Mouse (Mus musculus) spleen, postnatal 14 days (tissue): Measurements from ENCODE around the gene Snx9.

Source experiments
- DNase-seq, 2 experiments: peaks; one replicate each; pipeline ENCODE4 v3.0.0; 2021 to 2022; ENCODE audit warnings: low spot score in 2 of 2

The Snx9 gene

GRCm38 (mm10) chr17:5841128-5841942 is at the start of gene Snx9:
Gene Snx9 (plus strand): TSS chr17:5841329.
- peak; percentile 43 to 52 for DNase-seq

- no peak for DNase-seq
Measured at GRCm38 (mm10) chr17:5792164-5792791, 48.9 kb upstream of the Snx9 start.

- no peak for DNase-seq
Measured at GRCm38 (mm10) chr17:5793593-5793992, 47.5 kb upstream of the Snx9 start.

DNA sequence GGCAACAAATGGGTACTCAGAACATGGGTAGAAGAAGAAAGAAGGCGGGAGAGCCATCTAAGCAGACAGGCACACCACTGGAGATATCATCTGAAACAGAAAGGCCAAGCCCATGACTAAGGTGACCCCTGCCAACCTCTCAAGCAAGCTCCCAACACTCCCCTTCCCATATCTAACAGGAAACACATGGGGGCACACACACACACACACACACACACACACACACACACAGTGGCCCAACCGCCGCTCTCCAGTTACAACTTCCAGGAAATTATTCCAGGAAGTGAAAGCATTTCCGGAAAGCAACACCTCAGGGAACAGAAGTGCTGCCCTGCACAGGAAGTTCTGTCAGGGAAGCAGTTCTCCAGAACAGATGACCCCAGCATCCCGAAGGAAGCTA is 46.9 kb upstream of the Snx9 start:
- DNase-seq: no peak

DNA sequence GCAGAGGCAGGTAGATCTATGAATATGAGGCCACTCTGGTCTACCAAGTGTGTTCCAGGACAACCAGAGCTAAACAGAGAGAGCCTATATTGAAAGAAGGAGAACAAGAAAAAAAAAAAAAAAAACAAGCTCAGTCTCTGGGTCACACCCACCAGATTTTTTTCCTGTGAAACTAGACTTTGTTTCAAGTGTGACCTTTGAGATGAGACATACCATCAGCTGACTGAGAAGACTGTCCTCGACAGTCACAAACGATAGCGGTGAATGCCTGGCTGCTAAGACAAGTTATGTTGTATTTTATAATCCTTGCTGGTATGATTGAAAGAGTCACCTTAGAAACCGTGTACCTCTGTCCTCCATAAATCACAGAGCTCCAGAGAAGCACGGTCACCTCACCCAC is 45.8 kb upstream of the Snx9 start:
- no peak for DNase-seq

DNA sequence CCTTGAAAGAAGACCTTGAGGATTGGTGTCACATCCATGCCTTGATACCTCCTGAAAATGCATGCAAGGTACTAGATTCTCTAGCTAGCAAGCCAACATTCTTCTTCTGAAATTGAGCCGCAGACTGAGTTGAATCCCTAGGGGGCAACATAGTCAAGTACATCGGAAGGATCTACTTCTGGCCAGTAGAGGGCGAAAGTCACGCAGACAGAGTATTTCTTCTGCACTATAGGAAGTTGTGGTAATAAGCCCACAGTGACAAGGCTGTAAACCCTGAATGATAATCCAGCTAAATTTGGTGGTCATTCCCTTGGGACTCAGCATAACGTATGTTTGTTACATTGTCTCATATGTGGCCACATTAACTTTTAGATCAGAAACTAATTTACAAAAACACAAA is 45.3 kb upstream of the Snx9 start:
- peak; percentile 30 to 65 for DNase-seq

DNA sequence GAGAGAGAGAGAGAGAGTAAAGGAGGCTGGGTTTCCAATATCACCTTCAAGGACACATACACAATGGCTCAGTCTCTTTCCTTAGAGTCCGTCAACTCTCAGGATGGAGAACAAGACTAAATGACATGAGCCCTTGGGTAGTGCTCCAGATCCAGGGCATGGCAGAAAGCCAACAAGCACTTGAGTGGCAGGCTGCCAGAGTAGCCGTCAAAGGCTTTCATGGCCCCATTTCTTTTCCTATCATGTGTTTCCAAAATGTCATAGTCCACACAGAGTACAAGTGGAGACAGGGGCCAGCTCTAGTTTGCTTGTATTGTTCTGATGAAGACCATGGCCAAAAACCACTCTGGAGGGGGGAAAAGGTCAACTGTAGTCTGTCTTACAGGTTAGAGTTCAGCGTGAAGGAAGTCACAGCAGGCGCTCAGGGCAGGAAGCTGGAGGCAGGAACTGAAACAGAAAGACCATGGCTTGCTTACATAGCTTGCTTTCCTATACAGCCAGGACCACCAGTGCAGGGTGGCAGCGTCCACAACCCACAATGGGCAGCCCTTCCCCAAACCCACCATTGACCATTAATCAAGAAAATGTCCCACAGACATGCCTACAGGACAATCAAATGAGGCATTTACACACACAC is 43.9 kb upstream of the Snx9 start:
- DNase-seq: no peak

DNA sequence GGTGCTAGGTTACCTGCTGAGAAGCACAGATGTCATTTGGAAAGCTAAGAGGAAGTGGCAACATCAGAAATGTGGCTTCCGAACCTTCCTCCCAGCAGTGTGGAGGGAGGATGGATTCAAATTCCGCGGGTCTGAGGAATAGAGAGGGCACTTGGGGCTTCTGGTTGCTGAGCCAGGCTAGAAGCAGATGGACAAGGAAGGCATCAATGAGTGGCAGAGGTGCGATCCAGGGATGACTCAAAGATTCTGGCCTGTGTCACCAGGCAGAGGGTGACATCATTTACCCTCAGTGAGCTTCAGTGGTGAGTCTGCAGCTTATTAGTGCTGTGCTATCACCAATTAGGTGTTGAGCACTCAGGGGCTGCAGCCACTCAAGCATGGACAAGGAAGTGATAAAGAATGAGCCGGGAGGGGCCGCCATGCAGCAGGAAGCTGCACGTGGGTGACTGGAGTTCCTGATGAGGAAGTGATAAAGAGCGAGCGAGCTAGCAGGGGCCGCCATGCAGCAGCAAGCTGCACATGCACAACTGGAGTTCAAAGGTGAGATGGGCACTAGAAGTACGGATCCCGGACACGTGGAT is 42.8 kb upstream of the Snx9 start:
- DNase-seq: peak; percentile 35 to 47

DNA sequence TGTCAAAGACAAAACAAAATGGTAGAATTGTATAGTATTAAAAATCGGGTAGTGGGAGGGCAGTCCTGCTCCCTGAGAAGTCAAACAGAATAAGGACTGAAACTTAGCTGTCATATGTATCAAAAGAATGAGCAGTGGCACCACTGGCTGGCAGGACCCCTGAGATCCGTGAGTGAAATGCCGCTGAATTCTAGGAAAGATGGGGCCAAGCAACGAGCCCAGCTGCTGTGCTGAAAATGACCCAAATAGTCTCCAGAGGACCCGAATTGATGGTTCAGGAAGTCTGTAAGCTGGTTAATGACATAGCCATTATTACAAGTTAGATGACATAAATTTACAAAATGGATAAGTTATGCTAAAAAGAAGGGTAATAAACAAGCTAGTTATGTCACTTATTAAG is 42.2 kb upstream of the Snx9 start:
- no peak for DNase-seq

DNA sequence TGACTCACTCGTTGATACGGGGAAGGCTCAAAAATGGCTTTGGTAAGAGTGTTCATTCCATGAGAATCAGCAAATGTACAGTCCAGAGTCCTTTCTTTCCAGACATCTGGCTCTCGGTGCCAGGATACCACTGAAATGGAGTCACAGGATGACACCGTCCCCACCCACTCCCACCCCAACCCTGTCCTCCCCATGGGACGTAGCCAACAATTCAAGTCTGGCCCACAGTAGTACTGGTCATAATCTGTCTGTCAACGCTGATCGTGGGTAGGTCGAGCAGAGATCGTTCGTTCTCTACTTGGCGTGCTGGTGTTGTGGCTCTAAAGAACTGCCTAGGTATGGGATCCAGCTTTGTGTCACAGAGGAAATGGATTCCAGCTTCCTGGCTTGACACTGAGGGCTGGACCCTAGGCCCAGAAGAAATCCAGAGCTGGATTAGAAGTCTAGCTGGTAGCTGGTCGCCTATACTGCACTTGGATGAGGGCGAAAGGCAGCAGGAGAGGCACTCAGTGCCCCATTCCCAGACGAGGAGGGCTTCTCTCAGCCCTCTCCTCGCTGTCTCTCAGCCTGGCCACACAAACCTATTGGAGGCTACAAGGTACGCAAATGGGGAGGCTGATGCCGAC is 41.6 kb upstream of the Snx9 start:
- no peak for DNase-seq

DNA sequence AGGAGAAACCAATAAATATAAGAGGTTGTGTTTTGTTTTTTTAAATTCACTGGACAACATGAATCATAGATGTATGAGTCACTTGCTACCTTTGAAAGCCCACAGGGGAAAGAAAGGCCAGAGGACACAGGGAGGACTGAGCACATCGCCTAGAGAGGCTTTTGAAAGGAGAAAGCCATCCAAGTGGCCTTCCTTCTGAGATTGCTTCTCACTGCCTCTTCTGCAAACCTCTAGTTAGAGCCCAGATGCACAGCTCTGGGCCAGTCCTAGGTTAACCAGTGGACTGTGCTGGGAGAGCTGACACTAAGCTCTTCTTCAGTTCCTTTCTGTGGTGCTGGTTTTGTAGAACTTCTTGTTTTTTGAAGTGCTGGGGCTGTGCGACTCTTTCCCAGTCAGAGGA is 40.9 kb upstream of the Snx9 start:
- DNase-seq: no peak

- DNase-seq: no peak
Measured at GRCm38 (mm10) chr17:5800824-5801560, 40.1 kb upstream of the Snx9 start.

GRCm38 (mm10) chr17:5801761-5802655 is 39.1 kb upstream of the Snx9 start:
- no peak for DNase-seq

- no peak for DNase-seq
Measured at GRCm38 (mm10) chr17:5802656-5802955, 38.5 kb upstream of the Snx9 start.

DNA sequence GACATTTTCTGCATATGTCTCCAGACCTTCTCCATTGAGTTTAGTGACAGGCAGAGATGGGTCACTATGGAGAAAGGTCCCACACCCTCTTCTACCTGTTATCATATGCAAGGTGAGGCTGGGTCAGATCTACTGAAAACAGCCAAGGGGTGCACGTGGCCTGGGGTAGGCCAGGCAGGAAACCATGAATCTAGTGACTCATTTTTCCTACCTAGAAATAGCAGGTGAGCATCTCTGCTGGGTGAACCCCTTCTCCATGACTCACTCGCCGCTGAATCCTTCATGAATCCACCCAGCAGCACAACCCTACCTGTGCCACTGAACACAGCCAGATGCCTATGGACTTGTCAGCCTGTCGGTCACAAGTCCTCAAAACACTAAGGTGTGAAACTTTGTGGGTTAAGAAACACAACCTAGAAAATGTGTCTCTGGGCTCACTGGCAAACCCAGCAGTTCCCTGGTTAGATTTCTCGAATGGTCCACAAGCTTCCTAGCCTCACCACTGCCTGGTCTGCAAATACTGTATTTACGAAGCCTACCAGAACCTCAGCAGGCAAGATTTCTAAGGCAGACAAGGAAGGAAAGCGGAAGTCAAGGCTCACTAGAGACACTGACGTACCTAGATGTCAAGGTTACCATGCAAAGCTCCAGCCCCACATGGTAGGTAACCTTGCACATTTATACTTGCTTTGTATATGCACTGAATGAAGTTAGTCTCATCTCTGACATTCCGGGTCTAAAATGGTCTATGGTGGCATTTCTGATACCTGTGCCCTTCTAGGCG is 37.7 kb upstream of the Snx9 start:
- DNase-seq: no peak

- DNase-seq: no peak
Measured at GRCm38 (mm10) chr17:5804370-5805150, 36.6 kb upstream of the Snx9 start.

DNA sequence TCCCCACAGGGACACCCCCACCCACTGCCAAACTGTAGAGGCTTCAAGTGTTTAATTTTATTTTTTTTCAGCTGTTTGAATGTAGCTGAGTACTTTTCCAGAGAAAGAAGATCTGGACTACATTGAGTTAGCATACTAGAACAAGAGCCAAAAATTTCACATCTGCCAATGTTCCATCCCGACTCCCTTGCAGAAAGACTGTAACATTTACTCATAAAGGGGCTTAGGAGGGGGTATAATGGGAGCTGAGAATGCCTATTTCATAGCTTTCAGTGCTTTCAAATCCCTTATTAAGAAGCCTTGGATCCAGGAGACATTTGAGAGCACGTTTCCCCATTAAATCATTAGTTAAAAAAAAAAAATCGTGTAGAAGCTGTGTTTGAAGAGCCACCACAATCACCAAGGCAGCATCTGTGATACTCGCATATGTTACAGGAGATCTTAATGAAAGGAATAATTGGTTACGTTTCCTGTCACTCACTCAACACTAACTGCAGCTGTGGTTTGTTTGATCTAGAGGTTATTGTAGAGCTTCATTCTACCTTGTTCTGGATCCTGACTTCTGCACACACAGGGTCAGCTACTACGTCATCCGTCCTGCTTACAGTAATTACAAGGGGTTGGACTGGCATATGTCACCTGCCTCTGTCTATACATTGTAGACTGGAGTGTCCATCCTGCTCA is 35.8 kb upstream of the Snx9 start:
- no peak for DNase-seq

DNA sequence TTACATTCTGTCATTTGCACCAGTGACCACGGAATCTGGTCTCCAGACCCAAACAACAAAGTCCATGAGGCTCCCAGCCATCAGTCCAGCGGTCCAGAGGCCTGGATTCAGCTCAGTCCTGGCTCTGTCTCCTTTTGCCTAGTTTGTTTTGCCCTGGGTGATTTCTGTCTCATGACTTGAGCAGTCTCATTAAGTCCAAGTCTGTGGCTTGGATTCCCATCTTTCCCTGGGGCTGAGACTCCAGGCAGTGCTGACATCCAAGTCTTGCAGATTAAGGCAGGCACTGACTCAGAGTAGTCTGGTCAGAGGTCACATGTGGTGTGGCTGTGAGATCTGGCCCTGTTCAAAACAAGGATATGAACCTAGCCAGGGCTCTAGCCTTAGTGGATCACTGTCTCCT is 35.2 kb upstream of the Snx9 start:
- DNase-seq: no peak
